Mouse (Mus musculus): ENCODE results near the gene Ifrd2. TPM values are rescaled to one million over a fixed set of nuclear protein-coding genes. Genes with fewer than 3 reads are reported as not detected.

Ifrd2 gene
- polyA plus RNA-seq, 1 experiment = 29.4 TPM

- Histone ChIP-seq H3K4me2 (ENCODE audit: low read depth) (peak within 1 kb of the TSS; percentile 92), H3K79me2 (ENCODE audit: control insufficient read depth, insufficient read depth) (no peaks in the 10 kb centered on the region), H3ac (ENCODE audit: control insufficient read depth, insufficient read length) (no peak within 1 kb of the TSS), H3K36me3 (ENCODE audit: control insufficient read depth, insufficient read depth) (no peaks in the 10 kb centered on the region), H3K4me3 (no peak within 1 kb of the TSS), H3K27me3 (ENCODE audit: control insufficient read depth, insufficient read depth, insufficient read length) (no peaks in the 10 kb centered on the region)
- peak in 1 of 3 experiments; percentile 41 for TF ChIP-seq MYOD1 (IDR thresholded peaks at IDR 0.05; ENCODE audit: control insufficient read depth in 1 of 3, insufficient read length in 2 of 3, low read depth in 2 of 3)
- no peak for TF ChIP-seq SRF (IDR thresholded peaks at IDR 0.05; ENCODE audit: control insufficient read depth, insufficient read length, low read depth)
These were observed 21.4 kb downstream of the Ifrd2 start, which contains the start of gene Sema3b for GRCm38 (mm10) chr9:107608741-107609432. Sema3b (minus strand) TSS chr9:107609229.

- peaks cover under 1% of the 10 kb centered on the region for H3K36me3 ChIP-seq (ENCODE audit: control insufficient read depth, insufficient read depth)
- H3K27me3 ChIP-seq (ENCODE audit: control insufficient read depth, insufficient read depth, insufficient read length) = no peaks in the 10 kb centered on the region
- TF ChIP-seq MYOD1 (IDR thresholded peaks at IDR 0.05; ENCODE audit: control insufficient read depth in 1 of 3, insufficient read length in 2 of 3, low read depth in 2 of 3) (no peak), POLR2AphosphoS2 (IDR thresholded peaks at IDR 0.05; ENCODE audit: insufficient read length, low read depth) (no peak), TCF3 (IDR thresholded peaks at IDR 0.05; ENCODE audit: insufficient read length, low read depth) (no peak), POLR2A (IDR thresholded peaks at IDR 0.05; ENCODE audit: insufficient read length, low read depth) (no peak), SRF (IDR thresholded peaks at IDR 0.05; ENCODE audit: control insufficient read depth, insufficient read length, low read depth) (no peak), E2F4 (IDR thresholded peaks at IDR 0.05; ENCODE audit: insufficient read depth) (no peak), MYOG (IDR thresholded peaks at IDR 0.05; ENCODE audit: control insufficient read depth in 1 of 3, insufficient read depth in 1 of 3, insufficient read length in 2 of 3, low read depth in 2 of 3) (no peak), TCF12 (IDR thresholded peaks at IDR 0.05; ENCODE audit: insufficient read depth, poor library complexity, severe bottlenecking) (no peak), MAX (IDR thresholded peaks at IDR 0.05; ENCODE audit: low read depth) (no peak)
- H3K4me3 ChIP-seq = no peak overlapping the region
- no peaks in the 10 kb centered on the region for H3K79me2 ChIP-seq (ENCODE audit: control insufficient read depth, insufficient read depth)
- no peak overlapping the region for H3ac ChIP-seq (ENCODE audit: control insufficient read depth, insufficient read length)
- H3K4me2 ChIP-seq (ENCODE audit: low read depth) = no peak overlapping the region
These were observed 22.0 kb downstream of the Ifrd2 start for GRCm38 (mm10) chr9:107609433-107609830.

- Histone ChIP-seq H3K4me3 (peak overlapping the region; percentile 6), H3K79me2 (ENCODE audit: control insufficient read depth, insufficient read depth) (no peaks in the 10 kb centered on the region), H3K27me3 (ENCODE audit: control insufficient read depth, insufficient read depth, insufficient read length) (no peaks in the 10 kb centered on the region), H3ac (ENCODE audit: control insufficient read depth, insufficient read length) (no peak overlapping the region), H3K36me3 (ENCODE audit: control insufficient read depth, insufficient read depth) (peaks cover 14% of the 10 kb centered on the region), H3K4me2 (ENCODE audit: low read depth) (peak overlapping the region; percentile 71)
- TF ChIP-seq MYOD1 (IDR thresholded peaks at IDR 0.05; ENCODE audit: control insufficient read depth in 1 of 3, insufficient read length in 2 of 3, low read depth in 2 of 3) (peak; percentile 51 to 54 (median 53)), TCF3 (IDR thresholded peaks at IDR 0.05; ENCODE audit: insufficient read length, low read depth) (no peak), POLR2AphosphoS2 (IDR thresholded peaks at IDR 0.05; ENCODE audit: insufficient read length, low read depth) (peak; percentile 17), MYOG (IDR thresholded peaks at IDR 0.05; ENCODE audit: control insufficient read depth in 1 of 3, insufficient read depth in 1 of 3, insufficient read length in 2 of 3, low read depth in 2 of 3) (peak in 2 of 3 experiments; percentile 62 to 89), TCF12 (IDR thresholded peaks at IDR 0.05; ENCODE audit: insufficient read depth, poor library complexity, severe bottlenecking) (peak; percentile 64), MAX (IDR thresholded peaks at IDR 0.05; ENCODE audit: low read depth) (no peak), SRF (IDR thresholded peaks at IDR 0.05; ENCODE audit: control insufficient read depth, insufficient read length, low read depth) (no peak), E2F4 (IDR thresholded peaks at IDR 0.05; ENCODE audit: insufficient read depth) (no peak), USF1 (IDR thresholded peaks at IDR 0.05; ENCODE audit: low read depth) (no peak), POLR2A (IDR thresholded peaks at IDR 0.05; ENCODE audit: insufficient read length, low read depth) (no peak)
These were observed 24.2 kb downstream of the Ifrd2 start for GRCm38 (mm10) chr9:107611456-107612190.

- Histone ChIP-seq H3K27me3 (ENCODE audit: control insufficient read depth, insufficient read depth, insufficient read length) (no peaks in the 10 kb centered on the region), H3K4me3 (peak overlapping the region; percentile 6), H3K4me2 (ENCODE audit: low read depth) (peak overlapping the region; percentile 71), H3ac (ENCODE audit: control insufficient read depth, insufficient read length) (no peak overlapping the region), H3K79me2 (ENCODE audit: control insufficient read depth, insufficient read depth) (no peaks in the 10 kb centered on the region), H3K36me3 (ENCODE audit: control insufficient read depth, insufficient read depth) (peaks cover 18% of the 10 kb centered on the region)
- TF ChIP-seq POLR2A (IDR thresholded peaks at IDR 0.05; ENCODE audit: insufficient read length, low read depth) (peak; percentile 76), MYOG (IDR thresholded peaks at IDR 0.05; ENCODE audit: control insufficient read depth in 1 of 3, insufficient read depth in 1 of 3, insufficient read length in 2 of 3, low read depth in 2 of 3) (peak; percentile 53 to 96 (median 94)), TCF12 (IDR thresholded peaks at IDR 0.05; ENCODE audit: insufficient read depth, poor library complexity, severe bottlenecking) (no peak), REST (IDR thresholded peaks at IDR 0.05; ENCODE audit: insufficient read depth, insufficient read length) (no peak), POLR2AphosphoS2 (IDR thresholded peaks at IDR 0.05; ENCODE audit: insufficient read length, low read depth) (peak; percentile 85), SRF (IDR thresholded peaks at IDR 0.05; ENCODE audit: control insufficient read depth, insufficient read length, low read depth) (no peak), USF1 (IDR thresholded peaks at IDR 0.05; ENCODE audit: low read depth) (no peak), E2F4 (IDR thresholded peaks at IDR 0.05; ENCODE audit: insufficient read depth) (no peak), CEBPB (IDR thresholded peaks at IDR 0.05; ENCODE audit: insufficient read depth, poor library complexity, severe bottlenecking) (no peak), MAX (IDR thresholded peaks at IDR 0.05; ENCODE audit: low read depth) (no peak), TCF3 (IDR thresholded peaks at IDR 0.05; ENCODE audit: insufficient read length, low read depth) (peak; percentile 55), MYOD1 (IDR thresholded peaks at IDR 0.05; ENCODE audit: control insufficient read depth in 1 of 3, insufficient read length in 2 of 3, low read depth in 2 of 3) (peak in 2 of 3 experiments; percentile 88)
These were observed 24.9 kb downstream of the Ifrd2 start for GRCm38 (mm10) chr9:107612191-107612944.

Data from myocyte (in vitro differentiated cells).